Mouse (Mus musculus) kidney, adult 2 months (tissue): ENCODE results near the gene Pdcd10.

ENCODE experiments used
- CTCF ChIP-seq: fragments of 200-500 bp; conservative IDR thresholded peaks from 2 replicates; pipeline ENCODE4 v1.5.1; 2011; ENCODE audit warnings: low read depth, mild to moderate bottlenecking, control low read depth, low read length, moderate library complexity, mixed read lengths; ENCODE audit not compliant: insufficient read depth, insufficient read length
- POLR2A ChIP-seq: fragments of 200-500 bp; IDR thresholded peaks from one replicate; pipeline ENCODE4 v1.6.1; 2011; ENCODE audit warnings: low read depth, low read length, control low read depth

- TF ChIP-seq CTCF: no peak
- TF ChIP-seq POLR2A: no peak
These were observed 12.4 kb downstream of the Pdcd10 start for GRCm38 (mm10) chr3:75544287-75544686.
